Mouse (Mus musculus): ENCODE measurements around the gene Hs6st3.

The Hs6st3 gene

GRCm38 (mm10) chr14:119895097-119895496, 757.0 kb downstream of the Hs6st3 start:
- DNase-seq (ENCODE audit: low read depth in 2 of 2, low spot score in 2 of 2), result no peak

- DNase-seq (ENCODE audit: low read depth in 2 of 2, low spot score in 2 of 2), result no peak
Measured at GRCm38 (mm10) chr14:119895765-119896465, 757.8 kb downstream of the Hs6st3 start.

GRCm38 (mm10) chr14:119902486-119902885, 764.3 kb downstream of the Hs6st3 start:
- DNase-seq (ENCODE audit: low read depth in 2 of 2, low spot score in 2 of 2), result no peak

- no peak for DNase-seq (ENCODE audit: low read depth in 2 of 2, low spot score in 2 of 2)
Measured at GRCm38 (mm10) chr14:119908032-119908675, 770.0 kb downstream of the Hs6st3 start.

- no peak for DNase-seq (ENCODE audit: low read depth in 2 of 2, low spot score in 2 of 2)
Measured at GRCm38 (mm10) chr14:119914508-119914907, 776.4 kb downstream of the Hs6st3 start.

- no peak for DNase-seq (ENCODE audit: low read depth in 2 of 2, low spot score in 2 of 2)
Measured at GRCm38 (mm10) chr14:119918281-119919034, 780.3 kb downstream of the Hs6st3 start.

- no peak for DNase-seq (ENCODE audit: low read depth in 2 of 2, low spot score in 2 of 2)
Measured at GRCm38 (mm10) chr14:119919177-119919576, 781.0 kb downstream of the Hs6st3 start.
